Mouse (Mus musculus): ENCODE results near the gene Itih5. TPM values are rescaled to one million over a fixed set of nuclear protein-coding genes. Genes with fewer than 3 reads are reported as not detected.

The Itih5 gene
- polyA plus RNA-seq, 1 experiment from 2014 or later: 3.0 TPM

- H3K36me3 ChIP-seq (ENCODE audit: insufficient read depth, low read length): no peaks in the 10 kb centered on the region
- TF ChIP-seq CTCF (IDR thresholded peaks at IDR 0.05) (peak; percentile 22; the same call in 1 of the 2 replicates), EP300 (IDR thresholded peaks at IDR 0.05) (no peak)
- WGBS: 79% methylated on average over 3 of the region's 3 CpGs
- no peak overlapping the region for H3K9ac ChIP-seq (replicated peaks; ENCODE audit: low read depth)
- no peak overlapping the region for H3K4me2 ChIP-seq (replicated peaks; ENCODE audit: low read depth, low read length)
- no peak overlapping the region for H3K27ac ChIP-seq (ENCODE audit: low read length)
- no peaks in the 10 kb centered on the region for H3K27me3 ChIP-seq (replicated peaks; ENCODE audit: insufficient read depth, low read length)
- DNase-seq (ENCODE audit: low spot score) (no peak), ATAC-seq (no peak)
- H3K9me3 ChIP-seq (ENCODE audit: low read length): no peaks in the 10 kb centered on the region
- no peaks in the 10 kb centered on the region for H3K4me1 ChIP-seq (ENCODE audit: insufficient read depth, low read depth, low read length)
- no peak overlapping the region for H3K4me3 ChIP-seq (ENCODE audit: low read depth, low read length)
Measured at GRCm38 (mm10) chr2:10195162-10195561, 41.8 kb downstream of the Itih5 start.

GRCm38 (mm10) chr2:10199326-10199725 lies 46.0 kb downstream of the Itih5 start:
- no peaks in the 10 kb centered on the region for H3K4me1 ChIP-seq (ENCODE audit: insufficient read depth, low read depth, low read length)
- H3K9ac ChIP-seq (replicated peaks; ENCODE audit: low read depth): no peak overlapping the region
- no peaks in the 10 kb centered on the region for H3K27me3 ChIP-seq (replicated peaks; ENCODE audit: insufficient read depth, low read length)
- 61% methylated on average over 2 of the region's 2 CpGs for WGBS
- no peaks in the 10 kb centered on the region for H3K9me3 ChIP-seq (ENCODE audit: low read length)
- DNase-seq (ENCODE audit: low spot score): peak; percentile 18
- no peaks in the 10 kb centered on the region for H3K36me3 ChIP-seq (ENCODE audit: insufficient read depth, low read length)
- ATAC-seq: no peak
- H3K4me3 ChIP-seq (ENCODE audit: low read depth, low read length): no peak overlapping the region
- H3K27ac ChIP-seq (ENCODE audit: low read length): no peak overlapping the region
- TF ChIP-seq CTCF (IDR thresholded peaks at IDR 0.05): no peak
- TF ChIP-seq EP300 (IDR thresholded peaks at IDR 0.05): no peak
- no peak overlapping the region for H3K4me2 ChIP-seq (replicated peaks; ENCODE audit: low read depth, low read length)

GRCm38 (mm10) chr2:10200736-10201285 lies 47.4 kb downstream of the Itih5 start:
- no peak for ATAC-seq

DNA sequence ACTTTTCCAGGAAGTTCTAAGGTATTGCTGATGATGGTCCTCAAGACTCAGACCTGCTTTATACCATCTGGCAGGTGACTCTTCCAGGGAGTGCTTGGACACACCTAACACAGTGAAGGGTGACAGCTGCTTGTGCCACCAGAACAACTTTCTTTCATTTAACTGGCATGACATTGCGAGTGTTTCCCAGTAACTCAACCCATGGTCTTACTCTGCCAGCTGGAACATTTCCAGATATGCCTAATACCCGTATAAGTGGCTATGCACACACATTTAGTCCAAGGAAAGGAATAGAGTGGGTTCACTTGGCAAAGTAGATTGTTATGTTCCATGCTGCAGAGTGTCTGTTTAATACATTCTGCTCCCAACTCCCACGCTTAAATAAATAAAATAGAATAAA lies 50.9 kb downstream of the Itih5 start:
- no peak for ATAC-seq
- no peaks in the 10 kb centered on the region for H3K36me3 ChIP-seq (ENCODE audit: insufficient read depth, low read length)
- H3K4me1 ChIP-seq (ENCODE audit: insufficient read depth, low read depth, low read length): no peaks in the 10 kb centered on the region
- no peaks in the 10 kb centered on the region for H3K27me3 ChIP-seq (replicated peaks; ENCODE audit: insufficient read depth, low read length)
- TF ChIP-seq CTCF (IDR thresholded peaks at IDR 0.05): no peak
- TF ChIP-seq EP300 (IDR thresholded peaks at IDR 0.05): no peak
- no peak overlapping the region for H3K4me3 ChIP-seq (ENCODE audit: low read depth, low read length)
- DNase-seq (ENCODE audit: low spot score): peak; percentile 27
- H3K9me3 ChIP-seq (ENCODE audit: low read length): no peaks in the 10 kb centered on the region
- H3K9ac ChIP-seq (replicated peaks; ENCODE audit: low read depth): no peak overlapping the region
- H3K4me2 ChIP-seq (replicated peaks; ENCODE audit: low read depth, low read length): no peak overlapping the region
- 53% methylated on average over 3 of the region's 3 CpGs for WGBS
- no peak overlapping the region for H3K27ac ChIP-seq (ENCODE audit: low read length)

More at GRCm38 (mm10) chr2:10200736-10201285, 47.4 kb downstream of the Itih5 start:
- no peak for TF ChIP-seq CTCF (IDR thresholded peaks at IDR 0.05)
- no peak for TF ChIP-seq EP300 (IDR thresholded peaks at IDR 0.05)
- Histone ChIP-seq H3K4me1 (ENCODE audit: insufficient read depth, low read depth, low read length) (no peaks in the 10 kb centered on the region), H3K27me3 (replicated peaks; ENCODE audit: insufficient read depth, low read length) (no peaks in the 10 kb centered on the region), H3K4me2 (replicated peaks; ENCODE audit: low read depth, low read length) (no peak overlapping the region), H3K9me3 (ENCODE audit: low read length) (no peaks in the 10 kb centered on the region), H3K27ac (ENCODE audit: low read length) (no peak overlapping the region), H3K9ac (replicated peaks; ENCODE audit: low read depth) (no peak overlapping the region), H3K4me3 (ENCODE audit: low read depth, low read length) (no peak overlapping the region), H3K36me3 (ENCODE audit: insufficient read depth, low read length) (no peaks in the 10 kb centered on the region)
- DNase-seq (ENCODE audit: low spot score): no peak
- WGBS: 45% methylated on average over 3 of the region's 3 CpGs

DNA sequence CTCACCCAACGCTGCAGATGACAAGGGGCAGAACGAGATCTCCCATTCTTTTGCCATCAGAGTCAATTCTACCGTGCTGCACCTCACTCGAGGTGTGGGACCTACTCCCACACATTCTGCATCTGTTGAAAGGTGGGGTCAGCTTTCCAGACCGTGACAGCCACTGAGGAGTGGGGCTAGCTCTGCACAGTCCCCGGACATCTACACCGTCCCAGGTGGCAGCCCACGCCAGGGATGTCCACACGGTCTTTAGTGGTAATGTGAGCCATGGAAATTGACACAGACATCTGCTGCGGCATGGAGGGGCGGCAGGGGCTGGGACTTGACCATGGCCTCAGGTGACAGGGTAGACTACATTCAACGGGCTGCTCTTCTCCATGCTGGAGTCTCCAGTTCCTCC lies 60.1 kb downstream of the Itih5 start:
- TF ChIP-seq CTCF (IDR thresholded peaks at IDR 0.05) (no peak), EP300 (IDR thresholded peaks at IDR 0.05) (no peak)
- Histone ChIP-seq H3K4me1 (ENCODE audit: insufficient read depth, low read depth, low read length) (0 out of 2 replicates have a peak, but pooled peaks cover 2% of the 10 kb centered on the region), H3K4me3 (ENCODE audit: low read depth, low read length) (no peak overlapping the region), H3K27me3 (replicated peaks; ENCODE audit: insufficient read depth, low read length) (no peaks in the 10 kb centered on the region), H3K9ac (replicated peaks; ENCODE audit: low read depth) (no peak overlapping the region), H3K4me2 (replicated peaks; ENCODE audit: low read depth, low read length) (no peak overlapping the region), H3K9me3 (ENCODE audit: low read length) (no peaks in the 10 kb centered on the region), H3K36me3 (ENCODE audit: insufficient read depth, low read length) (no peaks in the 10 kb centered on the region), H3K27ac (ENCODE audit: low read length) (no peak overlapping the region)
- no peak for ATAC-seq
- WGBS: 81% methylated on average over 12 of the region's 12 CpGs
- no peak for DNase-seq (ENCODE audit: low spot score)

DNA sequence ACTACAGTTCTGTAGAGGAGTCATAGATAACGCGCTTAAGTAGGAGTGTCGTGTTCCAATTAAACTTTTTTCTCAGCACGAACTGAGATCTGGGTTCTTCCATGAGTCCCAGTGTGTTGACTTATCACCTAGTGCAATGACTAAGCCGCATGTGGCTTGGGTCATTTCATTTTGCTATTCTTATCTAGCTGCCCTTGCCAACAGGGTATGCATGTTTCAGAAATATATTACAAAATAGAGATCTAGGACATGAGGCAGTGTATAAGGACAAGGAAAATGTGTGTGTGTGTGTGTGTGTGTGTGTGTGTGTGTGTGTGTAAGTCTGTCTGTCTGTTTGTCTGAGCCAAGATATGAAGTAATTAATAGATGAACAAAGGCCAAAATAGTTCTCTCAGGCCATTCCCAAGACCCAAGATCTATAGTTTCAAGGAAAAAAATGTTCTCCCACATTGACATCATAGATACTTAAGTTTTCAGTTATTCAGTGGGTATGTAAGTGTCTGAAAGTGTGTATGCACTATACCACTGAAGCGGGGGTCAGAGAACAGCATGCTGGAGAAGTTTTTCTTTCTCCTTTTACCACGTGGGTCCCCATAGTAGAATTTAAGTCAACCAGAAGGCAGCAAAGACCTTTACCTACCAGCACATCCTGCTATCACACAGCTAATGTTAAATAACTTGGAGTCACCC lies 62.6 kb downstream of the Itih5 start:
- H3K4me3 ChIP-seq (ENCODE audit: low read depth, low read length): no peak overlapping the region
- H3K36me3 ChIP-seq (ENCODE audit: insufficient read depth, low read length): no peaks in the 10 kb centered on the region
- peak; percentile 53 for ATAC-seq
- WGBS: 71% methylated on average over 7 of the region's 7 CpGs
- H3K4me2 ChIP-seq (replicated peaks; ENCODE audit: low read depth, low read length): no peak overlapping the region
- no peaks in the 10 kb centered on the region for H3K9me3 ChIP-seq (ENCODE audit: low read length)
- H3K27ac ChIP-seq (ENCODE audit: low read length): 0 out of 2 replicates have a peak overlapping the region, but pooled peaks have one; percentile 21
- DNase-seq (ENCODE audit: low spot score): peak; percentile 43
- no peak for TF ChIP-seq EP300 (IDR thresholded peaks at IDR 0.05)
- TF ChIP-seq CTCF (IDR thresholded peaks at IDR 0.05): no peak
- H3K27me3 ChIP-seq (replicated peaks; ENCODE audit: insufficient read depth, low read length): no peaks in the 10 kb centered on the region
- H3K9ac ChIP-seq (replicated peaks; ENCODE audit: low read depth): no peak overlapping the region
- 0 out of 2 replicates have a peak, but pooled peaks cover 2% of the 10 kb centered on the region for H3K4me1 ChIP-seq (ENCODE audit: insufficient read depth, low read depth, low read length)
